Mouse (Mus musculus): ENCODE results near the gene Lbh.

GRCm38 (mm10) chr17:72901705-72902104 is 16.4 kb upstream of the Lbh start:
- TF ChIP-seq CTCF (IDR thresholded peaks at IDR 0.05; ENCODE audit: low read depth) (no peak), EP300 (IDR thresholded peaks at IDR 0.05; ENCODE audit: low read depth) (no peak)
